Mouse (Mus musculus) stomach, postnatal 0 days (tissue): ENCODE results near the gene G3bp2.

Experiments
- CTCF ChIP-seq: IDR thresholded peaks from 2 replicates; pipeline ENCODE4 v1.5.1; 2016; ENCODE audit warnings: antibody characterized with exemption, low read depth, mild to moderate bottlenecking, moderate library complexity
- EP300 ChIP-seq: optimal IDR thresholded peaks from 2 replicates; pipeline ENCODE3; 2016; ENCODE audit warnings: antibody characterized with exemption

GRCm38 (mm10) chr5:92097779-92098178 is 14.3 kb upstream of the G3bp2 start:
- TF ChIP-seq EP300 (no peak), CTCF (no peak)
